Mouse (Mus musculus): ENCODE results near the gene Klhl5.

Gene Klhl5

DNA sequence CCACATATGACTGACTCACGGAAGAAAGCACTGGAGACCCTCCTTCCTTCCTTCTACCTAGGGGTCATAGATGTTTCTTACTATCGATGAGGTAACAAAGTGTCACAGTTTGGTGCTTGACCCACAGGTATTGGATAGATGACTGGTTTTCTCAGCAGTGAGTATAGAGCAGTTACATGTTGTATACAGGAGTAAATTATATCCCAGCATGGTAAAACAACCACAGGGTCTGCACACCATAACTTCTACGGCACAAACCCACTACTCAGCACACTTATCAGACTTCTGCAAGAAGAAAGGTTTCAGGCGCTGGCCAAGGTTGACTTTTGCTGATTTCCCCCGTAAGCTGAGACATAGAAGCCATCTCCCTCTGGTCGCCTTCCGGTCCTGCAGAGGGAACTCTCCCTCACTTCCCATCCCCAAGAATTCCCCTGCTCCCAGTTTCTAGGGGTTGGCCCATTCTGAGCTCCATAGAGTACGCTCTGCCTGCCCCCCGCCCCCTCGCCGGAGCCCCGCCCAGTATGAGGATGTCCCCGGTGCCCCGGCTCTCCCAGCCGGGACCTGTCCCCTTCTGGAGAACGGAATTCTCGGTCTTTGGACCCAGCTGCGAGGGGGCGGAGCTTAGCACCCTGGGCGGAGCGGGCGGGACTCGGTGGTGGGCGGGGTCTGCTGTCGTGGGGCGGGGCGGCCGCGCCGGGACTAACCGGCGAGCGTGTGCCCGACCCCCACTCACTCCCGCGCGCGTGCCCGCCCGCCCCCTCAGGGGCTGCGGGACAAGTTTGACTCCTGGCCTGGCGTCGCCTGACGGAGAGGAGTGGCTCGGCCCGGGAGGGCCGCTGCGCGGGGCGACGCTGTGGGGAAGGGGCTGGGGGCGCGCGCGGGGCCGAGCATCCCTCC is at the start of gene Klhl5:
Klhl5 (plus strand) TSS at position 664 of the 897 bp plus-strand sequence.
- peak; percentile 67 for DNase-seq

DNA sequence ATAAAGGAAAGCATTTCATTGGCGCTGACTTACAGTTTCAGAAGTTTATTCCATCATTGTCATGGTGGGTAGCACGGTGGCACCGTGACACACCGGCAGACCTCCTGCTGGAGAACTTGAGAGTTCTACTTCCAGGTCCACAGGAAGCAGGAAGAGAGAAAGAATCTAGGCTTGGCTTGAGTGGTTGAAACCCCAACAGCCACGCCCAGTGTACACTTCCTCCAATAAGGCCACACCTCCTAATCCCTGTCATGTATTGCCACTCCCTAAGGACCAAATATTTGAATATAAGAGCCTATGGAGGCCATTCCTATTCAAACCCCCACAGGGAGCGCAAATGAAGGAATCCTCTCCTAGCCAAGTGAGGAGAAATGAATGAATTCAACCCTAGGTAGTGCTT is 49.7 kb upstream of the Klhl5 start:
- no peak for DNase-seq

DNA sequence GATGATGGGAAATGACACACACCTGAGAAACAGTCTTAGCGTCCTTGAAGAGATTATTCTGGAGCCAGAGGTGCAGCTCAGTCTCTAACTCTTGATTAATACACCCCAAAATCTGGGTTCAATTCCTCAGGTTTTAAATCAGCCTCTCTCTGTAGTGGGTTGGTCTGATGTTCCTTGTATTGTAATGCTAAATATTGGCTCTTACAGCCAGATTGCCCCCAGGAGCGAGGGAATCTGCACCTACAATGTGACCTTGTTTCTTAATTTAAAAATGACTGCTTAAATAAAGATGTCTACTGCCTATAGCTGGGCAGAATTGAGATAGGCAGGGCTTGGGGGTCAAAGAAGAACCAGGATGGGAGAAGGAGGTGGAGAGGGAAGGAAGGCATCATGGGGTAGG is 47.5 kb upstream of the Klhl5 start:
- DNase-seq, result no peak

DNA sequence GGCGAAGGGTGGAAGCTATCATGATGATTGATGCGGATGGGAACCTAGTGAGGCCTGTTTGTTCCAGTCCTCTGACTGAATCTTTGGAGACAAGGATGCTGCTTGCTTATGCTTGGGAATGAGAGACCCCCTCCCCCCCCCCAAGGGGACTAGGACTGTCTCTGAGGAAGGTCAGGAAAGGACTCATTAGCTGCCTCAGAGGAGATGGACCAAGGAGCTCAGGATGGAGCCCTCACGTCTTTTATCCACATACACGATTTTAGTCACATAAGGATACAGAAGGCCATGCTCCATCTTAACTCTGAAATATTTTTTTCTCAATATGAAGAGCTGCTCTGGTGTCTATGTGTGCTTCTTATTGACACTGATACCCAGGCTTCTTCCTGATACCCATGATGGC is 45.1 kb upstream of the Klhl5 start:
- no peak for DNase-seq

DNA sequence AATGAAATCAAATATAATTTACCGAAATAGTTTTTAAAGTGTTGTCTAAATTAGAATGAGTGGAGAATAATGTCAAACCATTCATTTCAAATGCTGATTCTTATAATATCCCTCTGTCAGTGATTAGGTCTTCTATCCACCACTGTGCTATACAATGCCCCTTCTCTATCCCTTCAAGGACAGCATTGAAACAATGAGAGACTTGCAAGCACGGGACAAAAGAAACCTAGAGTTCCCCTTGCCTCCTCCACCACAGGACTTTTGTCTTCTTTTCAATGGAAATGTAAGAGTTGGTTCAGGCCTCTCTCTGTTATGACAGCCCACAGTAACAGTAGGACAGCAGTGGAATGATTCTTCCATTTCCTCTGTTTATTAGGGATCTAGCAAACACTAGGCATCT is 44.1 kb upstream of the Klhl5 start:
- DNase-seq, result no peak

DNA sequence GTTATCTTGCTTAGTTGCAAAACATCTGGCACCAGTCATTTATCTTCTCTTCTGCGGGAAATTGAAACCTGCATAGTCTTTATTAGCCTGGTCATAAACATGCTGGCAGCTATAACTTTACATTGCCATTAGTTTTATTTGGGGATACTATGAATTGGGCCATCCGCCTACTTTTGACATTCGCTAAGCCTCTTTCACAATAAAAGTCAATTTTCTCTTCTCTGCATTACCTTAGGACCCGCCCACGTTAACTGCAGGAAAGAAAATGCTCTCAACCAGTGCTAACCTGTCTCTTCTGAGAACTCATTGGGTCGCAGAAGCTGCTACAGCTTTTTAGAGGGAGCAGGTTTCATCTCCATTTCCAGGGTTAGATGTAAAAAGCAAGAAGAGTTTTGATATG is 39.2 kb upstream of the Klhl5 start:
- no peak for DNase-seq

DNA sequence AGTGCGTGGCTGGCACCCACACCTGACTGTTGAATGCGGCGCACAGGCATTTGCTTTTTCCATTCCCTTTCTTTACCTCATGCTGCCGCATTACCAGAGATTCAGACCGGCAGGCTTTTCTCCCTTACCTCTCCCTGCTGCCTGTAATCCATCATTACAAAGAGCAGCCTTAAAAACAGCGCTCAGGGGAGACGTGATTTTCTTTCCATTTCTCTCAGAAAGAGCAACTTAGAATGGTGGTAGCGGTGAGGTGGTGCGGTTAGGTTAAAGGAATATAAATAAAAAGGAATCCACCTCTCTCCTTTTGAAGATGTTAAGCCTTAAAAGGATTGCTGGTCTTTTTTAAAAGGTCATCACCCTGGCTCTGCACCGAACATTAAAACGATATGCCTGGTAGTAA is 37.5 kb upstream of the Klhl5 start:
- no peak for DNase-seq

DNA sequence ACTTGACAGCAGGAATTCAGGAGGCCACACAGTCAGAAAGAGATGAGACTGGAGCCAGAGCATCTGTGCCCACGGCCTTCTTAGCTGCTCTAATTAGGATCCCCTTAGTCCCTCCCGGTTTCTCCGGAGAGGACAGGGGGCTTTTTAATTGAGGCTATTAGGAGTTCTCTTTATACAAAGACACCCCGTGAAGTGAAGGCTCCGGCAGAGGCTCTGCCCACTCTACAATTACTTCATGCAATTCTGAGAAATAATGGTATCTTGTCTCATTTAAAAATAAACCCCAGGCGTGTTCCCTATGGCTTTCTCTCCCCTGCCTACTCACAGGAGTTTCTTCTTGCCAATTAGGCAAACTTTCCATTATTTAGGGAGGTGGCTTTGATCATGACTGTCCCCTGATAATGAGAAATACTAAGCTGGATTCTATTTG is 35.6 kb upstream of the Klhl5 start:
- DNase-seq, result no peak

DNA sequence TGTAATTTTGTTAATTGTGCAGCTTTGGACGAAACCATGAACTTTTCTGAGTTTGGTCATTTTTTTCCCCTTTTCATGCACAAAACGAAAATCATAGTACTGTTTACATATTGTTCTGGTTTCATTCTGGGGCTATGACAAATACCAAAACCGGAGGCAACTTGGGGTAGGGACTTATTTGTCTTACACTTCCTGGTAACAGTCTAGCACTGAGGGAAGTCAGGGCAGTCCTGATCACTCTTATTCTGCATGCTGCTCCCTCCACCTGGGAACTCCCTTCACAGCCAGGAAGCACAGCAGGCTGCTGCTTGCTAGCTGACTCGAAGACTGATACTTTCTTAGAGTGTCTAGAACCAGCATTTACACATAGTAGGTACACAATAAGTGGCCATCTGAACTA is 34.1 kb upstream of the Klhl5 start:
- DNase-seq, result no peak

DNA sequence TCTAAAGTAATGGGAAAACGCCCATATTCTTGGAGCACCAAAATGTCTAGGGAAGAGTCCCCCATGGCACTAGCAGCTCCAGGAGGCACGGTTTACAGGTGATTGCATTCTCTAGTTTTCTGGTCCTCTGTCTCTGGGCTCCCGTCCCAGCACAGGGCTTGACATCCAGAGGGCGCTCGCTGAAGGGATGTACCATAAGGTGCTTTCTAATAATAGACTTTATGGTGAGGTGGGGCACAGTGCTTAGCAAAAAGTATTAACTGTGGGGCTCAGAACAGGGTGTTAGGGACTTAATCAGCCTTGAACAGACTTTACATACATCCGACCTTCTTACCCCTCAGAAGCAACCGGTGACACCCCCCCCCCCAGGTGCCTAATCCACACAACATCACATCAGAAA is 32.6 kb upstream of the Klhl5 start:
- DNase-seq, result peak; percentile 25

DNA sequence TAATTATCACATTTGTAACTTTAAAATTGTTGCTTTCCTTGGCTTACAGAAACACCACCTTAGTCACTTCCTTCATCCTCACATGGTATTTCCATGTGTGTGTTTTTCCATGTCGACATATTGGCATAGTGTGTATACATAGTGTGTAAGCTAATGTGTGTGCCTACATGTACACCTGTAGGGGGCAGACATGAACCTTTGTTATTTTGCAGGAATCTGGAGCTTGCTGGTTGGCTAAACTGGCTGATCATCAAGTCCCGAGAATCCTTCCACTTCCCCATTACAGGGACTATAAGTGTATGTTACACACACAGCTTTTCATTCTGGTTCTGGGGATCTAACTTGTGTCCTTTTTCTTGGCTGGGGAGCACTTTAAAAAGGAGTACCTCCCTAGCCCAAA is 31.3 kb upstream of the Klhl5 start:
- DNase-seq, result no peak

DNA sequence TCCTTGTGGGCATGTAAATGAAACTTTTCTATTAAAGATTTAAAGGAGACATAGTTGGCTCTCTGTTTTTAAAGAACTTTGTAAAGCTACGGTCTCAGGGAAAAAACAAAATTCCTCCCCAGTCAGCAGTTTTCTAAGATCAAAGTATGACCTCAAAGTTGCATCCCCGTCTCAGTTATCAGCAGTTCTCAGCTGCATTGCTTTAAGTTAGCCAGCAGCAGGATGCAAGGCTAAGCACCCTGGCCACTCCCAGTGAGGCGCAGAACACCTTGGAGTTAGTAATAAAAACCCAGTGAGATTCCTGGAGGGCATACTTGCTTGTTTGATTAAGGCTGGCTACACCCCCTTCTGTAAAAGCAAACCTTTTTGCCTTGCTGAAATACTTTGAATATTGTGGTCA is 30.6 kb upstream of the Klhl5 start:
- no peak for DNase-seq

DNA sequence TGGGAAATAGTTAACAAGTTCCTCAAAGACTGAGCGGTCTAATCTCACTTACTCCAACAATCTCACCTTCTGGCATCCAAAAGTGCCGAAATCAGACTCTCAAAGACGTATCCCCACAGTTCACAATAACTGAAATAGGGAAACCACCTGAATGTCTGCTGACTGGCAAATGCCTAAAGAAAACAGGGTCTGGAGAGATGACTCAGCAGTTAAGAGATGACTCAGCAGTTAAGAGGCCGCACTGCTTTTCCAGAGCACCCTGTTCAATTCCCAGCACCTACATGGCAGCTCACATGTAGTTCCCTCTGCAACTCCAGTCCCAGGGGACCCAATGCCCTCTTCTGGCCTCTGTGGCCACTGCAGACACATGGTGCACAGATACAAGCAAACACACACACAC is 29.3 kb upstream of the Klhl5 start:
- DNase-seq, result no peak

DNA sequence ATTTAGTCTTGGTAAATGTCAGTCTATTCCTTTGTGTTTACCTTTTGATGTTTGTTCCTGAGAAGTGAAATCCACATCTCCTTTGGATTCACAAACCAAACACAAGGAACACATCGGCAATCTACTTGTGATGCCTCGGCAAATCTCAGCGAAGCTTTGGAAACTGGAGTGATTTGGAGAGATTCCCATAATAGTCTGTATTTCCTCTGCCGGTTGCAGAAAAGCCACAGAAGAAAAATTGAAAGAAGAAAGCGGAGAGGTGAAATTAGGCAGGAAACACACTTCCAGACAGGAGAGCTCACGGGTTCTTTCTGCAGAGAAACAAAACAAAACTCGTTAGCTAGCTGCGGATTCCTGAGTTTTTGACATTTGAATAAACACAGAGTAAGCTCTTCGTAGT is 27.5 kb upstream of the Klhl5 start:
- DNase-seq, result no peak

DNA sequence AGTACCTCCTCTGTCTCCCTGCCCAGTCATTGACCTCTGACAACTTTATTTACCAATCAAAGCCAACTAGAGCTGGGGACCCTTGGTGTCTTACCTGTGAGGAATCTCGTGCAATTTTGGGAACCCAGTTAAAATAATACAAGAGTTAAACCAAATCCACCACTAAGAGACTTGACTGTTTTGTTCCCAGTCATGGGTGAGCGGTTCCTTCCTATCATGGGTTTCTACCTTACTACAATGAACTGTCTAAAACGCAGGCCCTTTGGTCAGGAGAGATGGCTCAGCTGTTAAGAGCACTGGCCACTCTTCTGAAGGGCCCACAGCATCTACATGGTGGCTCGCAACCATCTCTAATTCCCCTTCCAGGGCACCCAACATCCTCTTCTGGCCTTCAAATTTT is 25.5 kb upstream of the Klhl5 start:
- no peak for DNase-seq

DNA sequence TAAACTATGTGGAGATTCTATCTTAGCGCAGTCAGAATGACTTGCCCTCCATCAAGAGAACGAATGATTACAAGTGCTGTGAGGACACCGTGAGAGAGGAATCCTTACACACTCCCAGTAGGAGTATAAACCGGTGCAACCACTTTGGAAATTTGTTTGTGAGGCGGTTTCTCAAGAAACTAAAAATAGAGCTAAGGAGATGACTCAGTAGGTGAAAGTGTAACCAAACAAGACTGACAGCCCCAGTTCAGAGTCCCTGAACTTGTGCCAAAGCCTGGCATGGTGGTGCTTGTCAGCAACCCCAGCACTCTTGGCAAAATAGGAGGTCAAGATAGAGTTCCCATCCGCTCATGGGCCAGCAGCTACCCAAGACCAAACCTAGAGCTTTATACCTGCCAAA is 20.8 kb upstream of the Klhl5 start:
- DNase-seq, result no peak

DNA sequence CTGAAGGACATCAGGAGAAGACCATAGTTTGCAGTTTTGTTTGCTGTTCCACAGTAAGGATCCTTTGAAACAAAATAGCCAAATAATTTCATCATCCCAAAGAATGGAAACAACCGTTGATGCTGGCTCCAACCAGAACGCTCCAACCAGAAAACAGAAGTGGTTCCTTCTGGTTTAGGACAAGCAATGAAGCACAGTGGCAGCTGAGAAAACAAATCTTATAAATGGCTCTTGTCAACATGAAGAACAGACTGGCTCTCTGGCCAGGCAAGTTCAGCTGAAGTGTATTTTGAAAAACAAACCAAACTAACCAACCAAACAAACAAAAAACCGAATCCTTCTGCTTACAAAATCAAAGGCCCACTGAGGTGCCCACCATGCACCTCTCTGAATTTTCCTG is 17.6 kb upstream of the Klhl5 start:
- DNase-seq, result no peak

DNA sequence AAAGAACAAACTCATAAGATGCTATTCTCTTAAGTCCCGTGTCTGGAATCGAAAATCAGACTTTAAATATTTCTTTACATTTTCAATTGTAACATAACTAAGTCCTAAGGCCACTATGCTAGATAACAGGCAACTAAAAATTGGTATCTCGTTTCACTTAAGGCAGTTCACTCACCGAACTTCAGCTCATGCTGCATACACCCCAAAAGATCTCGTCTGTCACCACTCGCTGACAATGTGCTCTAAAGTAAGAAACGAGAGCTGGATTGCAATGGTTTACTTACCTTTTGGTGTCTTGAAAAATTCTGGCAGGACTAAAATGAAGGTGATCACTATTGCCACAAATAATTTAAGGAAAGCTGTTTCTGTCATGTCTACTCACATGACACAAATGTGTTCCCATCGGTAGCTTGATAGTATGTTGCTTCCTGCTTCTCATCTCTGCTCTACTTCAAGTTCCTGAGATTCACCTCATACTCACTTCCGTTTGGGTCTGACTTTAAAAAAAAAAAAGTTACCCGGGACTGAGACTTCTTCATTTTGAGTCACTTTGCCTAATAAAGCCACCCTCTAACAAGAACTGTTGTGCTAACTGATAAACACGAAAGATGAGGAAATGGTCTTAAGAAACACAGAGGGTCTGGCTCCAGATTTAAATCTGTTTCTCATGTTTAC is 16.0 kb upstream of the Klhl5 start:
- DNase-seq, result no peak

DNA sequence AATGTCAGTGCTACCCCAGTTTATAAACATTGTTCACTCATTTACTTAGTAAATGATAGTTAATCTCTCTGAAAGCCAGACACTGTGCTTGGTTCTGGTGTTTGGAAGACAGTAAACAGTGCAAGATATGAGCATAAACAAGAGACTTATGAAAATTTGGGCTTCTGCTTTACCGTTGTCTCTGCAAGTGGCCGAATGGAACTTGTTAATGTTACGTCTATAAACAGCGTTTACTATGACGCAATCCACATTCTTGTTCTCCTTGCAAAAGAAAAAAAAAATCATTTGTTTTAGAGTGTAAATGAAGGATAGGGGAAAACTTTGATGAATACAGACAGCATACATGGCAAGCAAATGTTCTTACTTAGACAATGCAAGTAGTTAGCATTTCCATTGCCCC is 15.4 kb upstream of the Klhl5 start, which contains the start of gene Tmem156:
Tmem156 (minus strand) TSS at position 212 of the 400 bp plus-strand sequence.
- no peak for DNase-seq

DNA sequence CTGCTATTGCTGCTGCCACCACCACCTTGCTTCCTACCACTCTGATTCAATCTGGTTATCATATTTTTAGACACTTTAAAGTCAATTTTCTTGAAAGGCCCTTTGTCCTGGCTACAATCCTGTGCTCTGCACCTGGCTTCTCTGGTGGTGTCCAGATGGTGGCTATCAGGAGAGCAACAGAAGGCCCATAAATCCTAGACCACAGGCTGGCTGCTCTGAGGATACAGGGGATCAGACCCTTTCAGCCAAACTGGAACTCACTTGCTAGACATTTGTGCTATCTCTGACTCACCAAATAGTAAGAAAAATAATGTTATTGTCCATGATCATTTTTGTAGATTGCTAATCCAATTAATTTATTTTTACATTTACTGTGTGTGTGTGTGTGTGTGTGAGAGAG is 13.6 kb upstream of the Klhl5 start:
- DNase-seq, result peak; percentile 85

DNA sequence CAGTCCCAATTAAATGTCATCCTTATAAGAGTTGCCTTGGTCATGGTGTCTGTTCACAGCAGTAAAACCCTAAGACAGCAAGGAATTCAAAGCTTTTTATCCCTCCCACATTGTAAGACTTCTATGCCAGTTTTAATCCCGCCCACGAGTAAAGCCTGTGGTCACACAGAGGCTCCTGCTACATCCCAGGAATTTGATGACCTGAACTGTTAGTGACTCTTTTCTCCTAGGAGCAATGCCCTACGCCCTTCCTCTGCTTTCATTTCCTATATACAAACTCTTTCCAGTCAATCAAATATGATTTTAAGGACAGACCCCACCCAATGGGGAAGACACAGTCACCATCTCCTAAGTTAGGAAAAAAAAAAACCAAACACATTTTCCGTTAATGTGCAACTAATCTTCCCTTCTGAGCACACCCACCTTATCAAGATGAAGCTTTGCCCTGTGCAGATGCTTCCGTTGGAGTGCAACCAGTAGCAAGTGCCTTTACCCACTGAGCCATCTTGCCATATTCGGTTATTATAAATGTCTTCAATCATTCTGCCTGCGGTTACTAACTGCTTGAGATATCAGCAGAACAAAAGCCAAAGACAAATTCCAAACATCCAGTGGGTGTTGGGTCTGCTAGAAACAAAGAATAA is 12.3 kb upstream of the Klhl5 start:
- DNase-seq, result no peak

DNA sequence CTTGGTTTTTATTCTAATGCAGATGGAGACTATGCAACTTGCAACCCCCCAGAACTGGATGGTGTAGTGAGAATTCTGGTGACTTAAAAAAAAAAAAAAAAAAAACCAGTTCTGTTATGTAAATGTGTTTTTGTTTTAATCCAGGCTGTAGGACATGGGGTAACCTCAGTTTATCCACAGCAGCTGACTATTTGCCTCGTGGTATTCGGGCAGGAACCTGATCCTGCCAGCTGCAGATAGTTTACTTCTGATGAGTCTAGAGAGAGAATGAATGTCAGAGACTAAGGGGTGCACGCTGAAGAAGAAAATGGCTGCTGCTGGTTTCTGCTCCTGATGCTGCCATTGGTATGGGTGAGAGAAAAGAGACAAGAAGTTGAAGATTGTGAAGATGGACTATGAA is 11.3 kb upstream of the Klhl5 start:
- no peak for DNase-seq

DNA sequence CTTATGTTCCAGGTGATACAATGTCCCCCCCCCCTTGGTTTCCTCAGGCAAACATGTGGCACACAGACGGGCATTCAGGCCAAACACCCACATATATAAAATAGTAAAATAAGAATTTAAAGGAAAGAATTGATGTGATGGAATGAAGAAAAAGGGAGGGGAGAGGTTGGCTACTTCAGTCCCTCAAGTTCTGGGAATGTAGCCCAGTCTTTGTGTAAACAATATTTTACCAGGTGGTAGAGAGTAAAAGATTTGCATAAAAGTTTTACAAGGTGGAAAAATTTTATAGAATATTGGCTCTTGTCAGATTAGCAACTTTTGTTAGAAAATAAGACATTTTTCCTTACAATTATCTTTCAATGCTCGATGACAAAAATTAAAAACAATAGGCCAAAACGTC is 10.5 kb upstream of the Klhl5 start:
- no peak for DNase-seq

DNA sequence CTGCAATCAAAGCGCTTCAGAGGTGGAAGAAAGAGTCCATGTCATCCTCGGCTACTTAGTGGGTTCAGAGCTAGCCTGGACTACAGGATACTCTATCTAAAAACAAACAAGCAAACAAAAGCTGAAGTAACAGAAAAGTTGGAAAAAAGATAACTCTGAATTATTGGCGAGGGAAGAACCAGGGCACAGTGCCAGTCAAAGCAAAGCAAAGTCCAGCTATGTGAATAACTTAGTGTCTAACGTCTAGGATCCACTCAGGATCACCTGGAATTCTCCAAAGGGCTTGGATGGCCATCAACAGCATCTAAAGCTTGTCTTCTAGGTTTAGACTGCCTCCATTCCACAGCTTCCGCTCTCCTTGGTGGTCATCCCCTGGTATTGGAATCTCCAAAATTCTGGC is 9.9 kb upstream of the Klhl5 start:
- no peak for DNase-seq
